Mouse (Mus musculus) heart, postnatal 14 days (tissue): ENCODE results near the gene Bmf. TPM values are rescaled to one million over a fixed set of nuclear protein-coding genes. Genes with fewer than 3 reads are reported as not detected.

ENCODE experiments used
- DNase-seq, 2 experiments: peaks; one replicate each; pipeline ENCODE4 v3.0.0; 2021 to 2022
- intact Hi-C: fragments of 180-260 bp; cut with DNase I; formaldehyde crosslinking; loops from one replicate; pipeline ENCODE4 v1.15.1; 2025
- total RNA-seq, 2 experiments: library from RNA; stranded (reverse); gene quantifications; 2 replicates each; pipeline ENCODE4 v1.2.3; 2021

The Bmf gene
- total RNA-seq, 2 experiments from 2014 or later, result 18.6 to 21.7 TPM

DNA sequence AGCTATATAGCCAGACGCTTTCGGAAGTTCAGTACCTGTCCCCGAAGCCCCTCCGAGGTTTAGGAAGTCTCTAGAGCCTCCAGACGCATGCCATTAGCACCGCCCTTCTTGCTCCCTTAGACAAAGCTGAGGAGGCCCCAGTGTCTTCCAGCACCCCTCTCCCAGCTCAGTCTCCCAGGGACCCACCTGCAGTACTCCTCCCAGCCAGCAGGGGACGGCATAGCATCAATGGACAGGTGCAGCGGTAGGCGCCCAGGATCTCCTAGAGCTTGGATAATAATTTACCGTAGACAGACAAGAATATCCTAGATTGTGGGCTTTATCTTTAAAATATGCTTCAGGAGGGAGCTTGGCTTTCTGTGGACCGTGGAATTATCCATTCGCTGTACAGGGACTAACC, 62.6 kb downstream of the Bmf start:
- DNase-seq, result peak; percentile 86 to 93
- intact Hi-C loops, result loop anchor here (1.0 to 5.0 kb wide), 5 partner anchors 58 to 395 kb away; partner anchors contain the start of gene Bmf

DNA sequence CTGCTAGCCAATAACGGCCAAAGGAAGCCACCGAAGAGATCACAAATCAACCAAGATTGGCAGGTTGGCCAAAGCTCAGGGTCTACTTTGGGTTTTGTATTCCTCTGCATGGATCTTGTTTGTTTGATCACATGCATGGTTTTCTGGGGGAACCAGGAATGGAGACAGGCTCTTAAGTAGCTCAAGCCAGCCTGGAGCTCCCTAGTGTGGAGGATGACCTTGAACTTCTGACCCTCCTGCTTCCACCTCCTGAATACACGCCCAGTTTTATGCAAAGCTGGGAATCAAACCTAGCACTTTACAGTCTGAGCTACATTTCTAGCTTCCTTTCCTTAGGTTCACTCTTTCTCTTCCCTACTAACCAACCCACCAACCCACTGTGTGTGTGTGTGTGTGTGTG, 64.1 kb downstream of the Bmf start:
- intact Hi-C loops, result loop anchor here (5.0 kb wide), 2 partner anchors 207 to 397 kb away; no protein-coding TSS in a partner anchor
- DNase-seq, result no peak

DNA sequence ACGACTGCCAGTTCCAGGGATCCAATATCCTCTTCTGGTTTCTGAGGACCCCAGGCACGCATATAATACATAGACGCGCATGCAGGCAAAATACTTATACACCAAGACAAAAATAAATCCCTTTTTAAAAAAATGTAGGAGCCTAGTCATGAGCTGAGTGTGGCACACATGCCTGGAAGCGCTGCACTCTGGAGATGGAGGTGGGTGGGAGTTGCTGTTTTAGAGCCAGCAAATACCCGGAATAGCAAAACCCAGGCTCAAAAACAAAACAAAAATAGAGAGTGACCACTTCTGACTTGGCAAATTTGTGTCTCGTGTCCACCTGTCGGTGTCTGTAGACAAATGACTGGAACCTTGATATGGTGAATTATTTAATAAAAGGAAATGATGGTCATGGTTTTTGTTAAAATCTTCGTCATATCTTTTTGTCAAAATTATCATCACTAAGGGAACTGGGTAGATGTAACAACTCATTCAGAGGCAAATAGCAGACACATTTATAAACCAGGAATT, 65.0 kb downstream of the Bmf start:
- intact Hi-C loops, result no loop called here
- DNase-seq, result no peak

DNA sequence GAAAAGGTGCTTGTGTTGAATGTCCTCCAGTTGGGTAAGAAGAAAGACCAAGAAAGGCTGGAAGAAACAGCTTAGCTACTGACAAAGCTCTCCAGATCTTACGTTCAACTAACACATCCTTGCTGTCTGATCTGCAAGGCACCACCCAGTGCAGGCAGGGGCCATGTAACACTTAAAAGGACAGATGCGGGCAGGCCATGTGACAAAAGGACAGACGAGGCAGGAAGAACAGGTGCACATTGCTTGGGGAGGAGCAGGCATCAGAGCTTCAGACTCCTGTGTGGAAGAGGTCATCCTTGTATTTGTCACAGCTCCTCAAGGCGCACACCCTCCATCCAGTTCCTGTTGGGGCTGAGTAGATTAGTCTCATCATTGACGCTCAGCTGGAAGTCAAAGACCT, 66.5 kb downstream of the Bmf start:
- intact Hi-C loops, result no loop called here

DNA sequence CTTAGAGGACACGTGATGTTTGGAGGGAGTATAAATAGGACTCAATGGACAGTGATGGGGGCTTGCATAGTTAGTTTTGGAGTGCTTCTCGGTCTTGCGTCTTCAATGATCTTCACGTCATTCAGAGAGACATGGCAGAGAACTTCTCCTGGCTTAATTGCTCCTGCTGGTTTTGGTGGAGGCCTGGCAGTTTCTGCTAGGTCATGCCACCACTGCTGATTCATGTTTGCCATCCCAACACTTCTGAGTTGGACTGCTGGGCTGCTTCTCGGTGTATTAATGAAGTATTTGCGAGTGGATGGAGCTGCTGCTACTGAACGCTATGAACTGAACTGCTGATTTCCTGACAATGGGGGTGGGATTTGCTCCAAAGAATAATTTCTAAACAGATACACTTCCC, 68.6 kb downstream of the Bmf start:
- no peak for DNase-seq
- intact Hi-C loops, result no loop called here

More for the DNA sequence above, 66.5 kb downstream of the Bmf start:
- DNase-seq, result no peak

DNA sequence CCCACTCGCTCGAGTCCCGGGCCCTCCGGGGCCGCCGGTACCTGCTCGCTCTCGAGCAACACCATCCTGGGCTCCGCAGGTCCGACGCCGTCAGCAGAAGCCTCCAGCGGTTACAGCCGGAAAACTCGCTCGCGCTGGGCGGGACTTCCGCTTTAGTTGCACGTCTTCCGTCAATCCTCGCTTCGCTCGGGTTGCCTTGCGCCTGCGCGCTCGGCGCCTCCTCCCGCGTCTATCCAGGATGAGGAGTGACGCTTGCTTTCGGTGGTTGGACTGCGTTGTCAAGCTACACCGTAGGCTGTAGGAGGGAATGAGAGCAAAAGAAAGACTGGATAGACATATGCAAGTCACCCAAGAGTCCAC, 70.0 kb downstream of the Bmf start, which contains the start of gene Srp14:
Srp14 (minus strand) TSS at position 162 of the 360 bp plus-strand sequence.
- intact Hi-C loops, result no loop called here
- peak; percentile 94 to 95 for DNase-seq

DNA sequence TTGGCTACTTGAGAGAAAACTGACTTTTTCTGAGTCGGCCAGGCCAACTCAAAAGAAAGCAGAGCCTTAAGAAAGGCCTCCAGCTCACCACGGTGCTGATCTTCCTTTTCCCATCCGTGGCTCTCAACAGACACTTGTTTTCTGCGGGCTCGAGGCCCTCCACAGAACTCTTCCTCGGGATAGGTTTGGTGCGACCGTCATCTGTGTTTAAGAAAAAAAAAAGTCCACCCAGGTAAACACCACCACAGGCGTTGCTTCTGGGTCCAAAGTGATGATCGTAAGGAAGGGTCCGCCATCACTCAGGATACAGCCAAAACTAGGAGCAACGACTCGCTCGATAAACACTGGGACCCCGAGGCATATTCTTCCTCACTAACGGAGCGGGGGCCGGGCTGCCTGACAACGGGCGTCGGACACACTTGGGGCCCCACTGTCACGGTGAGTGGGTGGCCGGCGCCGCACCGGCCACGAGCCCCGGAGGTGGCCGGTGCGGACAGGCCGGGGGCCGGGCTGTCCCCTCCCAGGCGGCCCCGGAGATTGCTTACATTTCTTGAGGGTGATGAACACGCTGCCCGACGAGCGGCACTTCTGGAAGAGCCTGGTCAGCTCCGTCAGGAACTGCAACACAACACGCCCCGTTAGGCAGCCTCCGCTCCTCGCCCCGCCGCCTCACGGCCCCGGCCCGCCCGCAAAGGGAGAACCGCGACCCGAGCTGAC, 70.5 kb downstream of the Bmf start:
- no peak for DNase-seq
- intact Hi-C loops, result no loop called here

Other genes starting within 250 kb of the Bmf start
- under 1 TPM; 0.19 to 0.20 TPM for gene Gpr176, start 176.3 kb downstream of the Bmf start, total RNA-seq
- 1 to 10 TPM; 9.2 to 9.3 TPM for gene Eif2ak4, start 161.1 kb downstream of the Bmf start, total RNA-seq
- 100 to 1,000 TPM; 113 to 115 TPM for gene Srp14, start 70.0 kb downstream of the Bmf start, total RNA-seq
- 1 to 10 TPM; 3.8 to 8.5 TPM for gene Bub1b, start 48.5 kb upstream of the Bmf start, total RNA-seq
- 10 to 100 TPM in 1 of 2 experiments, 1 to 10 TPM in 1; 7.8 to 10.9 TPM for gene Pak6, start 113.6 kb upstream of the Bmf start, total RNA-seq
- gene Ankrd63, start 154.3 kb upstream of the Bmf start, total RNA-seq, result 1 to 10 TPM; 1.7 to 2.8 TPM
- gene Plcb2, start 178.8 kb upstream of the Bmf start, total RNA-seq, result 1 to 10 TPM; 2.4 to 2.7 TPM
- 10 to 100 TPM; 36.2 to 38.6 TPM for gene Inafm2, start 196.1 kb upstream of the Bmf start, total RNA-seq
- gene Ccdc9b, start 213.0 kb upstream of the Bmf start, total RNA-seq, result 10 to 100 TPM; 15.5 to 17.5 TPM
- gene Phgr1, start 223.1 kb upstream of the Bmf start, total RNA-seq, result not detected
- gene Disp2, start 230.0 kb upstream of the Bmf start, total RNA-seq, result under 1 TPM; 0.02 to 0.10 TPM